Mouse (Mus musculus) CH12.LX (cell line): Measurements from ENCODE around the gene Tent4b. TPM values are rescaled to one million over a fixed set of nuclear protein-coding genes. Genes with fewer than 3 reads are reported as not detected.

Experiments
- DNase-seq: peaks from one replicate; pipeline ENCODE4 v3.0.0-alpha.2; 2013; ENCODE audit errors: extremely low read depth
- H3K27ac ChIP-seq: 2 replicates; pipeline ENCODE4 v1.5.1; 2012; ENCODE audit warnings: low read depth, mild to moderate bottlenecking, control low read depth, moderate library complexity; ENCODE audit not compliant: insufficient read depth
- H3K27me3 ChIP-seq: replicated peaks from 2 replicates; pipeline ENCODE3; 2012; ENCODE audit warnings: inconsistent platforms
- H3K36me3 ChIP-seq, 2 experiments: replicated peaks in 1 of 2; 2 replicates each; pipeline versions ENCODE3 to v1.6.1; 2012; ENCODE audit warnings: inconsistent platforms in 1 of 2, low read length in 1 of 2, mild to moderate bottlenecking in 1 of 2, mixed read lengths in 1 of 2, moderate library complexity in 1 of 2; ENCODE audit not compliant: control insufficient read depth in 1 of 2, insufficient read depth in 1 of 2
- H3K4me1 ChIP-seq, 2 experiments: 2 replicates each; pipeline ENCODE4 v1.6.1; 2012; ENCODE audit warnings: inconsistent platforms in 1 of 2, moderate library complexity in 1 of 2; ENCODE audit not compliant: insufficient read depth in 2 of 2, control insufficient read depth in 1 of 2
- H3K4me2 ChIP-seq: 2 replicates; pipeline ENCODE4 v1.6.1; 2012; ENCODE audit warnings: low read depth, mild to moderate bottlenecking, control low read depth; ENCODE audit not compliant: poor library complexity, insufficient read depth, severe bottlenecking
- H3K4me3 ChIP-seq, 3 experiments: fragments of 150-350 bp in 1 of 3; sonication (generic) in 1 of 3; replicated peaks in 1 of 3; 2 replicates each; pipeline versions ENCODE3 to v1.5.1; 2011 to 2012; ENCODE audit warnings: low read depth in 2 of 3, low read length in 2 of 3, mild to moderate bottlenecking in 2 of 3, moderate library complexity in 2 of 3, control low read depth in 1 of 3, improper control_type of control experiment in 1 of 3, inconsistent platforms in 1 of 3, mixed read lengths in 1 of 3; ENCODE audit not compliant: poor library complexity in 1 of 3
- H3K79me2 ChIP-seq: replicated peaks from 2 replicates; pipeline ENCODE4 v1.6.1; 2012; ENCODE audit warnings: mild to moderate bottlenecking, moderate library complexity; ENCODE audit not compliant: control insufficient read depth, poor library complexity, insufficient read depth, severe bottlenecking; ENCODE audit errors: extremely low read depth
- H3K9ac ChIP-seq: 2 replicates; pipeline ENCODE4 v1.6.1; 2012; ENCODE audit warnings: low read depth, mild to moderate bottlenecking, control low read depth, moderate library complexity; ENCODE audit not compliant: insufficient read depth
- H3K9me3 ChIP-seq: replicated peaks from 2 replicates; pipeline ENCODE3; 2012; ENCODE audit warnings: low read length, inconsistent platforms, mixed read lengths
- BHLHE40 ChIP-seq: IDR thresholded peaks from 2 replicates; pipeline ENCODE4 v1.6.1; 2011; ENCODE audit warnings: mild to moderate bottlenecking, low read depth, low read length, improper control_type of control experiment
- CHD1 ChIP-seq: IDR thresholded peaks from 2 replicates; pipeline ENCODE4 v1.6.1; 2012; ENCODE audit warnings: low read depth, low read length, improper control_type of control experiment, inconsistent platforms
- CHD2 ChIP-seq: IDR thresholded peaks from 2 replicates; pipeline ENCODE4 v1.6.1; 2011; ENCODE audit warnings: low read length, improper control_type of control experiment
- CTCF ChIP-seq, 2 experiments: IDR thresholded peaks in 1 of 2; conservative IDR thresholded peaks in 1 of 2; 2 replicates each; pipeline ENCODE4 v1.5.1; 2011 to 2012; ENCODE audit warnings: low read depth in 2 of 2, low read length in 2 of 2, improper control_type of control experiment in 1 of 2, inconsistent platforms in 1 of 2, mild to moderate bottlenecking in 1 of 2, moderate library complexity in 1 of 2
- ELF1 ChIP-seq: IDR thresholded peaks from 2 replicates; pipeline ENCODE4 v1.6.1; 2014; ENCODE audit warnings: low read depth, mild to moderate bottlenecking, inconsistent platforms, low read length, improper control_type of control experiment
- EP300 ChIP-seq: IDR thresholded peaks from 2 replicates; pipeline ENCODE4 v1.6.1; 2011; ENCODE audit warnings: low read length, improper control_type of control experiment
- ETS1 ChIP-seq: conservative IDR thresholded peaks from 2 replicates; pipeline ENCODE4 v1.6.1; 2012; ENCODE audit warnings: low read depth, mild to moderate bottlenecking, inconsistent platforms, low read length, improper control_type of control experiment, moderate library complexity
- GABPA ChIP-seq: IDR thresholded peaks from 2 replicates; pipeline ENCODE4 v1.6.1; 2012; ENCODE audit warnings: low read depth, low read length, improper control_type of control experiment, inconsistent platforms; ENCODE audit not compliant: insufficient replicate concordance
- HCFC1 ChIP-seq: IDR thresholded peaks from 2 replicates; pipeline ENCODE4 v1.6.1; 2012; ENCODE audit warnings: low read depth, mild to moderate bottlenecking, inconsistent platforms, low read length, improper control_type of control experiment
- IRF4 ChIP-seq: IDR thresholded peaks from 2 replicates; pipeline ENCODE4 v1.6.1; 2014; ENCODE audit warnings: low read depth, mild to moderate bottlenecking, inconsistent platforms, low read length, improper control_type of control experiment
- JUN ChIP-seq: IDR thresholded peaks from 2 replicates; pipeline ENCODE4 v1.6.1; 2011; ENCODE audit warnings: low read depth, mild to moderate bottlenecking, low read length, improper control_type of control experiment, moderate library complexity; ENCODE audit not compliant: insufficient read depth
- MAFK ChIP-seq: IDR thresholded peaks from 2 replicates; pipeline ENCODE4 v1.6.1; 2011; ENCODE audit warnings: low read length, improper control_type of control experiment; ENCODE audit not compliant: insufficient replicate concordance
- MAX ChIP-seq: IDR thresholded peaks from 2 replicates; pipeline ENCODE4 v1.6.1; 2011; ENCODE audit warnings: low read length, improper control_type of control experiment
- MAZ ChIP-seq: IDR thresholded peaks from 2 replicates; pipeline ENCODE4 v1.6.1; 2012; ENCODE audit warnings: low read depth, mild to moderate bottlenecking, inconsistent platforms, low read length, improper control_type of control experiment, moderate library complexity
- MXI1 ChIP-seq: IDR thresholded peaks from 2 replicates; pipeline ENCODE4 v1.6.1; 2011; ENCODE audit warnings: mild to moderate bottlenecking, low read depth, low read length, improper control_type of control experiment
- MYC ChIP-seq: IDR thresholded peaks from 2 replicates; pipeline ENCODE4 v1.6.1; 2011; ENCODE audit warnings: low read depth, mild to moderate bottlenecking, improper control_type of control experiment, low read length
- NELFE ChIP-seq: IDR thresholded peaks from 2 replicates; pipeline ENCODE4 v1.6.1; 2011; ENCODE audit warnings: low read depth, low read length, improper control_type of control experiment
- POLR2A ChIP-seq: IDR thresholded peaks from 2 replicates; pipeline ENCODE4 v1.6.1; 2011; ENCODE audit warnings: low read depth, mild to moderate bottlenecking, improper control_type of control experiment, low read length
- RAD21 ChIP-seq: IDR thresholded peaks from 2 replicates; pipeline ENCODE4 v1.6.1; 2011; ENCODE audit warnings: low read depth, mild to moderate bottlenecking, low read length, improper control_type of control experiment, moderate library complexity
- RCOR1 ChIP-seq: conservative IDR thresholded peaks from 2 replicates; pipeline ENCODE4 v1.6.1; 2012; ENCODE audit warnings: low read depth, mild to moderate bottlenecking, inconsistent platforms, low read length, improper control_type of control experiment
- SIN3A ChIP-seq: IDR thresholded peaks from 2 replicates; pipeline ENCODE4 v1.6.1; 2012; ENCODE audit warnings: low read length, improper control_type of control experiment, inconsistent platforms
- TBP ChIP-seq: conservative IDR thresholded peaks from 2 replicates; pipeline ENCODE4 v1.6.1; 2011; ENCODE audit warnings: low read depth, low read length, improper control_type of control experiment
- TCF12 ChIP-seq: IDR thresholded peaks from 2 replicates; pipeline ENCODE4 v1.6.1; 2014; ENCODE audit warnings: low read depth, mild to moderate bottlenecking, inconsistent platforms, low read length, improper control_type of control experiment
- USF2 ChIP-seq: conservative IDR thresholded peaks from 2 replicates; pipeline ENCODE4 v1.6.1; 2011; ENCODE audit warnings: low read depth, low read length, improper control_type of control experiment
- ZKSCAN1 ChIP-seq: IDR thresholded peaks from 2 replicates; pipeline ENCODE4 v1.6.1; 2012; ENCODE audit warnings: low read depth, inconsistent platforms, low read length, improper control_type of control experiment, borderline replicate concordance
- ZMIZ1 ChIP-seq: IDR thresholded peaks from 2 replicates; pipeline ENCODE4 v1.6.1; 2012; ENCODE audit warnings: low read depth, mild to moderate bottlenecking, inconsistent platforms, low read length, improper control_type of control experiment
- ZNF384 ChIP-seq: IDR thresholded peaks from 2 replicates; pipeline ENCODE4 v1.6.1; 2012; ENCODE audit warnings: low read depth, low read length, improper control_type of control experiment, inconsistent platforms
- dilution Hi-C: fragments of 300-500 bp; cut with MboI; formaldehyde crosslinking; loops from 2 replicates; pipeline ENCODE4 v1.14.3; 2020; ENCODE audit warnings: low sequenced_read_pairs; ENCODE audit not compliant: extremely low pct_unique_long_range_greater_than_20kb, extremely low pct_ligation_motif_present
- in situ Hi-C: fragments of 300-500 bp; cut with MboI; formaldehyde crosslinking; loops from 3 replicates; pipeline ENCODE4 v1.14.3; 2019; ENCODE audit warnings: low sequenced_read_pairs, low pct_ligation_motif_present, low pct_unique_long_range_greater_than_20kb, mixed read lengths
- polyA plus RNA-seq: library from polyadenylated mRNA; unstranded; fragments of >175 nt; gene quantifications from 2 replicates; pipeline ENCODE4 v1.2.1, GENCODE M21; 2012; ENCODE audit warnings: low read depth; ENCODE audit not compliant: insufficient read length
- total RNA-seq, 2 experiments: library from RNA; depleted of rRNA; stranded (reverse); fragments of 300-350 nt in 1 of 2; fragments of >200 nt in 1 of 2; gene quantifications; 2 replicates each; pipeline ENCODE4 v1.2.3; 2012 to 2014

The Tent4b gene
- total and polyA plus RNA-seq, 3 experiments: 20.1 to 37.8 (median 27.9) TPM

- no peaks in the 10 kb centered on the region for H3K27me3 ChIP-seq
- no peak overlapping the region for H3K4me3 ChIP-seq
- no peak overlapping the region for H3K27ac ChIP-seq
- TF ChIP-seq HCFC1: 0 out of 2 replicates have a peak, but pooled peaks have one; percentile 15
- TF ChIP-seq SIN3A: no peak
- 0 out of 2 replicates have a peak, but pooled peaks have one; percentile 21 for TF ChIP-seq ELF1
- peak; percentile 65; the same call in 1 of the 2 replicates for TF ChIP-seq TCF12
- no peak for TF ChIP-seq CTCF (conservative IDR thresholded peaks at IDR 0.05 in 1 of 2, IDR thresholded peaks at IDR 0.05 in 1 of 2; ENCODE audit: low read depth in 2 of 2, low read length in 2 of 2)
- TF ChIP-seq MXI1: 0 out of 2 replicates have a peak, but pooled peaks have one; percentile 22
- TF ChIP-seq CHD2: peak; percentile 55; the same call in 1 of the 2 replicates
- TF ChIP-seq MAX: no peak
- peak; percentile 77 for TF ChIP-seq BHLHE40
- TF ChIP-seq ETS1: peak; percentile 45
- TF ChIP-seq IRF4: 0 out of 2 replicates have a peak, but pooled peaks have one; percentile 17
- no peak for TF ChIP-seq ZKSCAN1
- no peak for TF ChIP-seq POLR2A
- no peak for TF ChIP-seq GABPA
- dilution Hi-C loops: no loop called here
- H3K79me2 ChIP-seq: no peaks in the 10 kb centered on the region
- no peak overlapping the region for H3K4me2 ChIP-seq
- H3K4me1 ChIP-seq: peaks cover 9 to 46% of the 10 kb centered on the region in 2 experiments
- no peaks in the 10 kb centered on the region for H3K36me3 ChIP-seq
- no peak overlapping the region for H3K9ac ChIP-seq
- peak; percentile 81 for DNase-seq
- no peaks in the 10 kb centered on the region for H3K9me3 ChIP-seq
- in situ Hi-C loops: no loop called here
Measured at GRCm38 (mm10) chr8:88282684-88283083, 83.7 kb downstream of the Tent4b start.

- TF ChIP-seq RCOR1 (no peak), SIN3A (no peak), ZMIZ1 (no peak), MAFK (no peak), NELFE (no peak), ZKSCAN1 (no peak), ZNF384 (no peak), TBP (no peak), TCF12 (no peak), POLR2A (no peak), MAZ (no peak), JUN (no peak), MYC (no peak), USF2 (no peak), CHD1 (no peak), ETS1 (no peak), BHLHE40 (no peak), GABPA (no peak), EP300 (no peak), RAD21 (no peak)
- TF ChIP-seq, all 38 proteins: peak for 0
- H3K27me3 ChIP-seq: no peaks in the 10 kb centered on the region
- DNase-seq: no peak
- H3K27ac ChIP-seq: no peak overlapping the region
- in situ Hi-C loops (no loop called here), dilution Hi-C loops (no loop called here)
- H3K79me2 ChIP-seq: no peaks in the 10 kb centered on the region
- H3K4me2 ChIP-seq: no peak overlapping the region
- no peaks in the 10 kb centered on the region for H3K9me3 ChIP-seq
- H3K9ac ChIP-seq: no peak overlapping the region
- peaks cover 14 to 54% of the 10 kb centered on the region in 2 experiments for H3K4me1 ChIP-seq
- H3K36me3 ChIP-seq: no peaks in the 10 kb centered on the region
- no peak overlapping the region for H3K4me3 ChIP-seq
Measured at GRCm38 (mm10) chr8:88283243-88284115, 84.5 kb downstream of the Tent4b start.
